Mouse (Mus musculus) v-Abl transformed pro-B cells (cell line): Measurements from ENCODE around the gene Mgarp.
"Not testable (repeated sequence)": the region's sequence is repeated elsewhere in the genome, so short reads cannot be mapped to it uniquely, and the experiment has no call there.

Source experiments
- in situ Hi-C, 2 experiments: fragments of 400-800 bp; cut with MboI; formaldehyde crosslinking; loops; one replicate each; pipeline ENCODE4 v1.15.1; 2025; ENCODE audit not compliant: unreplicated experiment in 2 of 2

Gene Mgarp

DNA sequence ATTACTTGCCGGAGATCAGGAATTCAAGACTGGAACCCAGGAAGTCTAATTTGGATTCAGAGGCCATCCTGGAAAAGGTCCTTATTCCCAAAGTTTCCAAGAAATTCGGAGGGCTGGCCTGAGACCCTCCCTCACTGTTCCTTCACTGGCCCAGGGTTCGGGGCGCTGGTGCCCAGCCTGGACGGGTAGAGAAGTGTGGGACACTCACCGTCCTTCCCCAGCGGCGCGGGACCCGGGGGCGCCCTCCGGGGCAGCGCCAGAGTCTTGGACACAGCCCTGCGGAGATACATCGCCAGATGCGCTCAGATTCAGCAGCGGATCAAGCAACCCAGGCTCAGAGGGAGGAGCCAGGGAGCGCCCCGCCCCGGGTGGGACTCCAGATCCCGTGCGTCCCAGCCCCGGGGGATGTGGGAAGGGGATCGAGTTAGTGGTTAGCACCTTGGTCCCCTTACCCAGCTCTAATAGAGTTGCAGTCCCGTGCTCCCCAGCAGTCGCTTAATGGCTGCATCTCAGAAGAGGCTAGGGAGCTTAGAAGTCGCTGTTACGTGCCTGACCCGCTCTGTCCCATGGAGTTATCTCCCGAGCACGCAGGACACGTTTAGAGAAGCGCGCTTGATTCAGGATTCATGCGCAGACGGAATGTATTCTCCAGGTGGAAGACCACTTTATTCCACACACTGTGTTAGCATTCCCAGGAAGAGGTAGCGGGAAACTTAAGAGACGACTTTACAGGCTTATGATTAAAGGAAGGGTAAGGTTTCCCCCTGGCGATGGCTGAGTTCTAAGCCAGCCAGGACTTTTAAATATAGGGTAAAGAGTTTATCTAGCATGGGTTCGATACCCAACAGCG is at the start of gene Mgarp:
Gene Mgarp (minus strand): TSS at position 520 of the 850 bp plus-strand sequence.
- in situ Hi-C loops: no loop called here

DNA sequence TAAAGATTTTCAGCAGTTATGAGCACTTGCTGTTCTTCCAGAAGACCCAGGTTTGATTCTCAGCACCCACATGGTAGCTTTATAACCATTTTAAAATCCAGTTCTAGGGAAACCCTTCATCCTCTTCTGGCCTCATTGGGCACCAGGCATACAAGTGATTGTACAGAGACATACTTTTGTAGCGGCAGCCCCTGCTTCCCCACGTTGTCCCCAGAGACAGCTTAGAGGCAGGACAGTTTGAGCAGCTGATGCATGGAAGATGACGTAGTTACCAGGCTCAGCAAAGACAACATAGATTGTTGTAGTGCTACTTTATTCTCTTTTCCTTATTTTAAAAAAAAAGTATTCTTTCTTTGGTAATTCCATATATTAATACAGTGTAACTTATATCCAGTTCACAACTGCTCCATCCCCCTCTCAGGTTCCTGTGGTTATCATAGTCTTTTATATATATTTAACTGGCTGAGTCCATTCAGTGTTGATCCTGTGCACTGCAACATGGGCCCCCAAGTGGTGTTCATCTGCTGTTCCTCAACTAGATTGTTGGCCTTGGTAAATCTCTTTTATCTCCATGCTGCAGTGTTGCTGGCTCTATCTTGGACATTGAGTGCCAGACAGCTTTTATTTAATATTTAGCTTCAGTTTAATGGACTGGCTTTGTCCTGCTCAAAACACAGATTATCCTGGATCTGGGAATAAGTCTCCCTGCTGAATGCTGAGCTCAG is 38.5 kb upstream of the Mgarp start:
- in situ Hi-C loops: no loop called here

DNA sequence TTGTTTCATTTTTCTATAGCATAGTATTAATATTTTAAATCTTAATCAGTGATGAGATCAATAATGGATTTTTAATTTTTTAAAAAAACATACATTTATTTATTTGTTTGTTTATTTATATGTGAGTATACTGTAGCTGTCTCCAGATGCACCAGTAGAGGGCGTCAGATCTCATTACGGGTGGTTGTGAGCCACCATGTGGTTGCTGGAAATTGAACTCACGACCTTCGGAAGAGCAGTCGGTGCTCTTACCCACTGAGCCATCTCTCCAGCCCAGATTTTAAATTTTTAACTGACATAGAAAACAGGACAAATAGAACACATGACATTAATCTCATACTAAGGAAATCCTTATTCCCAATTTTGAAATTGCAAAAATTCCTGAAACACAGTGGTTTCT is 37.8 kb upstream of the Mgarp start:
- in situ Hi-C loops: not testable (repeated sequence)

DNA sequence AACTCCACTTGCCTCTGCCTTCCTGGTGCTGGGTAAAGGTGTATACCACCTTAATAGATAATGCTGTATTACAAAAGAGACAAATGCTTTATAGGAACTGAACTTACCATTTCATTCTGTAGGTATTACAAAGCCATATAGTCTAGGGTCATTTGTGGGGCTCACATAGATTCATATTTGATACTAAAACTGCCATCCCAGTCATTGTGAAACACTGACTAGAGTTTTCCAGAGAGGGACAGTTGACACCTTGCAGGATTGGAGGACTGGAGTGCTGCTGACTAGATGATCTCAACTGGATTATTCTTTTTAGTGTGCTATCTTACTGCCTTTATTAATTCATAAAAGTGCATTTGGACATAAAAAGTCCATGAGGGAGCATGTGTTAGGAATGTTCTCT is 28.9 kb upstream of the Mgarp start:
- in situ Hi-C loops: no loop called here

DNA sequence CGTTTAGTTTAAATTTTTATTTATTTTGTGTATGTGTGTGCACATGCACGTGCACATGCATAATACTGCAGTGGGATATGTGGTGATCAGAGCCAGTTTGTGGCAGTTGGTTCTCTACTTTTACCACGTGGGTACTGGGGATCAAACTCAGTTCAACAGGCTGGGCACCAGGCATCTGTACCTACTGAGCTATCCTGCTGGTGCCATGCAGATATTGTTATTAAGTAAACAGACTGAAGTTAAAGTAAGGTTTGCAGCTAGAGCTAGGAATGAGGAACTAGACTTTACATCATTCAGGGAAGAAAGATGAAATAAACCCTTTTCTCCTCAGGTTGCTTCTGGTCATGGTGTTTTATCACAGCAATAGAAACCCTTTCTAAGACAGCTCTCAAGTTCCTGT is 25.4 kb upstream of the Mgarp start:
- in situ Hi-C loops: no loop called here

DNA sequence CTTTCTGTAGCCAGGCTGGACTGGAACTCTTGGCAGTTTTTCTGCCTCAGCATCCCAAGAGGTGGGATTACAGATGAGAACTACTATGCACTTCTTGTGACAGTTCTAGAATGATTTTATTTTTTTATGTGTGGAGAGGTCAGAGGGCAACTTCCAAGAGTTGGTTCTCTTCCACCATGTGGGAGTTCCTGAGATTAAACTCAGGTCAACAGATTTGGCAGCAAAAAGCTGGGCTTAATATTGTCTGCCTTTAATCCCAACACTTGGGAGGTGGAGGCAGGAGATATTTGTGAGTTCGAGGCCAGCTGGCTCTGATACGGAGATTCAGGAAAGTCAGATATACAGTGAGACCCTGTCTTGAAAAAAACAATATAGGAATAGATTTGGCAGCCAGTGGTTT is 21.4 kb upstream of the Mgarp start:
- in situ Hi-C loops: loop anchor here in 1 of 2 experiments (5.0 kb wide), 1 partner anchor 64 kb away; the partner anchor contains the start of gene Rab33b

DNA sequence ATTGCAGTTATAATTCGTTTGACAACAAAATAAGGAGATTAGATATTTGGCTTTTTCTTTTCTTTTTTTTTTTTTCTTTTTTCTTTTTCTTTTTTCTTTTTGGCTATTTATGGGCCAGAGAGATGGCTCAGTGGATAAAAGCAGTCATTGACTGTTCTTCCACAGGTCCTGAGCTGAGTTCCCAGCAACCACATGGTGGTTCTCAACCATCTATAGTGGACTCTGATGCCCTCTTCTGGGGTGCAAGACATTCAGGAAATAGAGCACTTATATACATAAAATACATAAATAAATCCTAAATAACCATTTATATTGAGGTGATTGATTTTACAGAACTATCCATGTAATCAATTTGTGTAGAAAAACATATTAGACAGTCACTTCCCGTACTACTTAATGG is 20.9 kb upstream of the Mgarp start:
- in situ Hi-C loops: loop anchor here in 1 of 2 experiments (5.0 kb wide), 1 partner anchor 65 kb away; the partner anchor contains the start of gene Rab33b

DNA sequence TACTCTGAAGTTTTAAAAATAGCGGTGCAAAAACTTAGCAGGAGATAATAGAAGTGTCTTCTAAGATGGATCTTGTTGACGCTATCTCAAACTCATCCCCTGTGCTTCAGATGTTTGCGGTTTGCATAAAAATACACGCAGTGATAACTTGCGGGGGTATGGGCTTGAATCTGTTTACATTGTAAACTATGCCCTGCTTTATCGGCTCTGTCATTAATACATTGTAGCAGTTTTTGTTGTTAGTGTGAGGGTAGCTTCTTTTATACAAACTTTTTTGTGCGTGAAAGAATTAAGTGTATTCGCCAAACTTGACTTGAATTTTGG is 20.6 kb upstream of the Mgarp start:
- in situ Hi-C loops: loop anchor here in 1 of 2 experiments (5.0 kb wide), 1 partner anchor 65 kb away; the partner anchor contains the start of gene Rab33b

DNA sequence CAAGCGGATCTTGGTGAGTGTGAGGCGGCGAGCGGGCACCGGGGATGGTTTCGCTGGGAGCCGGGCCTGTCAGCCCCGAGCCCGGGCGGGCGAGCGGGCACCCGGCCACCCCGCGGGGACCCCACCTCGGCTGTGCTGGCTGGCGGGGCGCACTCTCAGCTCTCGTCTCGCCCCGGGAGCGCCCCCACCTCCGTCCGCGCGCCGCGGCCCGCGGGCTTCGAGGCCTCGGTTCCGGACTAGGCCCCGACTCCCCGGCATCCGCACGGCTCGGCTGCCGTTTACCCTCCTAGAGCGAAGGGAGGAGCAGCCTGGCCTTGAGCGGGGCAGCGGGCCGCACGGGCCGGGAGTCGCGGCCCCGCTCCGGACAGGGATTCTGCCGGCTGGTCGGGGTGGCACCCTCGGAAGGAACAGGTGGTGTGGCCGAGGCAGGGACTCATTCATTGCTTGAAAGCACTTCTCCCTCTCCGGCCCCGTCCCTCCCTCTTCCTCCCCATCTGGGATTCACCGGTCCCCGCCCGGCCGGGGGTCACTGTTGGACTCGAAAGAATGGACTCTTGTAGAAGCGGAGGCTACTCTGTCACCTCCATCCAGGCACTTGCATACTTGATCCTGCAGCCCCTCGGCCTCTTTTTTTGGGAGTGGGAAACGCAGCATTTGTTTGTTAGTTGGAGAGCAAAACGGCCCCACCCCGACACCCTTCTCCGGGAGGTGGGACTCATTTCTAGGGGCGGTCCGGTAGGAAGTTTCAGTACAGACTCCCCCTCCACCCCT is 20.0 kb upstream of the Mgarp start:
- in situ Hi-C loops: loop anchor here in 1 of 2 experiments (5.0 kb wide), 1 partner anchor 66 kb away; the partner anchor contains the start of gene Rab33b

DNA sequence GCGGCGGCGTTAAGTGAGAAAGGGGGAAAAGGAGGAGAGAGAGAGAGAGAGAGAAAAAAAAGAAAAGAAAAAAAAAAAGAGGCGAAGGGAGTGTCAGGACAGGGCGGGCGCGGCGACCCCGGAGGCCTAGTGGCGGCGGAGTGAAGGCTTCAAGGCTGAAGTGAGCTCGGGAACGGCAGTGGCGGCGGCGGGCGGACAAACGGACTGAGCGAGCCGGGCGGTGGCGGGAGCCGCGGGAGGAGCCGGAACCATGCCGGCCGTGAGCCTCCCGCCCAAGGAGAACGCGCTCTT is 19.5 kb upstream of the Mgarp start:
- in situ Hi-C loops: loop anchor here in 1 of 2 experiments (5.0 kb wide), 1 partner anchor 66 kb away; the partner anchor contains the start of gene Rab33b

DNA sequence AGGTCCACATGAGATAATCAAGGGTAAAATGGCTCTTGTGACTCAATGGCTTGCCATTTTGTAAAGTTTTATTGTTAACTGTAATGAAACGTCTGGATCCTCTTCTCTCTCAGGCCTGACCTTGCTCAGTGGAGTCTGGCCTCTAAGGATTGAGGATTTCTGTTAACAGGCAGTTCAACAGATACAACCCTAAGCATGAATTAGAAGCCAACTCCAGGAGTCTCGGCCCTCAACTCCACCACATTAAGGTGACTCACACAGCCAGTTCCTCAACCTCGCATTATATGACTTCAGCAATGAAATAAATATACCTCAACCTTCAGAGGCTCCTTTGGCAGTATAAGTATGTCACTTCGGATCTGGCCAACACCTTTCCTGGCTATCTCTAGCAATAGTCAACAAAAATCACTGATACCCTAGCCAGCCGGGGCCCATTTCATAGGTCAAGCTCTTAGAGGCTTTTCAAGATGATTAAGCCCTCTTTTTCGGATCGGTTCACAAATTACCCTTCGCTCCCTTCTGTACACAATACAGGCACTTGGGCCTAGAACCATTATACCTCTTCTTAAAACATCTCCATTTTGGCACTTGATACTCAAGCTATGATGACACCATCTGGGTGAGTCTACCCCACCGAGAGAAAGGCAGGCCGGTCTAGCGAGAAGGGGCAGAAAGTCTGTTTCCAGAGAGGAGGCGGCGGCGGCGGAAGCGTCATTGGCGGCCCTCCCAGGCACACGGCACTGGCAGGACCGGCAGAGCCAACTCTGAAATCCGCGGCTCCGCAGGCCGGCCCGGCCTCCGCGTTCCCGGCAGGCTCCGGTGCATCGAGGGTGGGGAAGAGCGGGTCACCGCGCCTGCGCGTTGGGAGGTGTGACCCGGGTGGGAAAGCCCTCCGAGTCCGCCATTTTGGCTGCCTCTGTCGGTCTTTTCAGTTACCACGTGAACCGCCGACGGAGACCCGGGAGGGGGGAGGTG is 18.8 kb upstream of the Mgarp start, which contains the start of gene Naa15:
Gene Naa15 (plus strand): TSS at position 51 of the 975 bp plus-strand sequence.
- in situ Hi-C loops: loop anchor here in 1 of 2 experiments (5.0 kb wide), 1 partner anchor 67 kb away; the partner anchor contains the start of gene Rab33b

DNA sequence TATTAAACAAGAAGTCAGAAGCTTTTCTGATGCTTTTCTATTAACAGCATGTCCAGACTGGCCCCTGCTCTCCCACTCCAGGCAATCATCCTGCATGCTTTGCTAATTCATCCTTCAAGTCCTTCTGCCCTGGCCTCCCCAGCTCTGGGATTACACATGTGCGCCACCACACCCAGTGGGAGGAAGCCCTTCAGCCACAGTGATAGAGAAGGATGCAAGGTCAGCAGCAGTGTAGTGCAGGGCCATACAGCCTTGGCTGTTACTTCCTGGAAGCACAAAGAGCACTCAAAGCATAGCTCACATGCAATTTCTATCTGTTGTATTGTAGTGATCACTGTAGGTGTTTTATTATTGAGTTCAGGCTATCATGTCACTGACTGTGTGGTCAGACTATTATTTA is 16.7 kb upstream of the Mgarp start:
- in situ Hi-C loops: loop anchor here (5.0 kb wide), 1 partner anchor 36 kb away; no protein-coding TSS in a partner anchor

DNA sequence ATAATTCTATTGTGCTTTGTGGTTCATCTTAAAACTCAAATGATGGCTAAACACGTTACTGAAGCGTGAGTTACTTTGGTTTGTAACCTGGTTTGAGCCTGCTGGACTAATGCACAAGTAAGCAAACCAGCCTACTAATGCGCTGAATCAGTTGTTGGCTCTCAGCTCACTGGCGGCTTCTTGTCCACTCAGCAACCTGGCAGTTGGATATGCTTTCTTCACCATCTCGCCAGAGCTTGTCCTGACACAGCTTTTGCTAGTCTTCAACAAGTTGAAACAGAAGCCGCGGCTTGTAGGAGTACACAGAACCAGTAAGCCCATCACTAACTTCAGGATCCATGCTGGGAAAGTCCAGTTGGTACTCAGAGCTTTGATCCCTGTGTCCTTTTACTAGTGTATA is 15.9 kb upstream of the Mgarp start:
- in situ Hi-C loops: loop anchor here (5.0 kb wide), 1 partner anchor 35 kb away; no protein-coding TSS in a partner anchor

DNA sequence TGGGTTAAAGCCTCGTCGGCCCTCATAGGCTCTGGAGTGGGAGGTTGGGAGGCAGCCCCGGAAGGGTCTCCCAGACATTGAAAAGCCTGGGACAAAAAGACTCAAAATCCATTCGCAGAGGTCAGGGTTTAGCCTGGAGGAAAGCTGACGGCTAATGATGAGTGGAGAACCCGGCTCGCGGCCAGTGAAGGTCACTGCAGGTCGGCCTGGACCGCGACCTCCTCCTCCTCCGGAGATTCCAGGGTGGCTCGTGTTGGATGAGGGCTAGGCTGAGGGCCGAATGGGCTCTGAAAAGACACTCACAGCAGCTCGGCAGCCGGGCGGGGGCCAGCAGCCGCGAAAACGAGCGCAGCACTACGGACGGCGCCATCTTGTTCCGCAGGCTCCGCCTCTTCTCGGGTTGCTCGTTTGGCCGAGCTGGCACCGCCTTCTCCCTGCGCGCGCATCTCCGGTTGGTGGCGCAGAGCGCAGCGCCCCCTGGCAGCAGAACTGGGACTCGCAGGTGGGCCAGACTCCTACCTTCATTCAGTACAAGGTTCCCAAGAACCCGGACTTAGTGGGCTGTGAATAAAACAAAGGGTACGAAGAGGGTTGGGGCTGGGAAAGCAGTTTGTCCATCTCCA is 12.1 kb upstream of the Mgarp start, which contains the start of gene Ndufc1:
Gene Ndufc1 (minus strand): TSS at position 428 of the 623 bp plus-strand sequence.
- in situ Hi-C loops: no loop called here

DNA sequence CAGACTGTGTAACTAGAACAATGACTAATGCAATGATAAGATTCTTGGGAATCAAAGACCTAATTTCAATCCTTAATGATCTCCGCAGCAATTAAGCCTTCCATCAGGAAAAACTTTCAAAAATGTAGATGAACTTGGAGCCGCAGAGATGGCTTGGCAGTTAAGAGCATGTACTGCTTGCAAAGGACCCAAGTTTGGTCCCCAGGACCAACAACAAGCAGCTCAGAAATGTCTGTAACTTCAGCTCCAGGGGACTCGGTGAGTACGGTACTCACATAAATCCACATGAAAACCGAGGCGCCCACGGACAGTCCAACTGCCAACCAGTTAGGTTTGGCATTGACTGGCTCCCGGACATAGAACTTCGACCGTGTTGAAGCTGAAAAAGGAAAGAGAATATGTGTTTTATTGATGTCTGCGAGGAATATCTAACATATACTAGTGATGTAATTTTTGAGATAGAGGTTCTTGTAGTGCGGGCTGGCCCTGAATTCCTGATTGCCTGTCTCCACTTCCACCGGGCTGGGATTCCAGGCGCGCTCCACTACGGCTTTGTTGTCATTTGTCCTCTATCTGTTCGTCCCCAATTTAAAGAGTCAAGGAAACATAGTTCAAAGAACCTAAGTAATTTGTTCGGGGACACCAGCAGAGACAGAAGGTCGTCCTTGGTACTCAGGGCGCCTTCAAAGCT is 11.5 kb upstream of the Mgarp start:
- in situ Hi-C loops: no loop called here

DNA sequence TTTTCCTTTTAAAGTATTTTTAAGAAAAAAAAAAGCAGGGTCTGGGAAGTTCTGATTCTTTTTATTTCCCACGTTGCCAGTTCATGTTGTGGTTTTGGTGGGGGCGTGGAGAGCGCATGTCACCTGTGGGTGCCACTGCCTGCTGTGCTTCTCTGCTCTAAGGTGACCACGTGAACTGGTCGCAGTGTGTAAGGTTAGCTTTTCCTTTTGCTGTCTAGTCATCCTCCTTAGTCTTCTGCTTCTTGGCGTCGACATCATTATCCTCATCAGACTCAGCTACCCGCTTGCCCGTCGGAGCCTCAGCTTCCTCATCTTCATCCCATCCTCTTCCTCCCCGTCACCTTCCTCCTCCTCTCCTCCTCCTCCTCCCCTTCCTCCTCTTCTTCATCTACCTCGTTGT is 6.1 kb upstream of the Mgarp start:
- in situ Hi-C loops: no loop called here

DNA sequence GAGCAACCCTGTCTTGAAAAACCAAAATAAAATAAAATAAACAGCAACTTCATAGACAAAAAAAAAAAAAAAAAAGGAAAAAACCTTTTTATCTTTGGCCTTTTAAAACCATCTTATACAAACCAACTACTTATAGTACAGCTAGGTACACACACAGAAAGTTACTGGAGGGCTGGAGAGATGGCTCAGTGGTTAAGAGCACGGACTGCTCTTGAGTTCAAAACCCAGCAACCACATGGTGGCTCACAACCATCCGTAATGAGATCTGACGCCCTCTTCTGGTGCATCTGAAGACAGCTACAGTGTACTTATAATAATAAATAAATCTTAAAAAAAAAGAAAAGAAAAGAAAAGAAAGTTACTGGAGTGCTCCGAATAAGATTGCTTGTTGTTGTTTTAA is 5.5 kb upstream of the Mgarp start:
- in situ Hi-C loops: not testable (repeated sequence)

DNA sequence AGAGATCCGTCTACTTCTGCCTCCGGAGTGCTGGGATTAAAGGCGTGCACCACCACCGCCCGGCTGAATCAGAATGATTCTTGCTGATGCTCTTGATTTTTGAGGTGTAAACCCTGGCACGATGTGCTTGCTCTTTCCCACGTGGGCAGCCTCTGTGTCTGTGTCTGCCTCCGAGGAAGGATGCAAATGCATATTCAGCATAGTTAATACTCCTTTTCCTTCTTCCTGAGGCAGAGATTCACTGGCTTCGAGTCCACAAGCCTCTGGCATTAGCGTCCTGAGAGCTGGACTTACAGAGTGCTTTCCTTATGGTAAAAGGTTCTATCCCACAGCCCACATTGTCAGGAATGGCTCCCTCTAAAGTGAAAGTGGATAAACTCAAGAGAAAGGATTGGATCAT is 4.1 kb upstream of the Mgarp start:
- in situ Hi-C loops: no loop called here
